Mouse (Mus musculus) ES-E14 (cell line): ENCODE measurements around the gene Wdr35. TPM values are rescaled to one million over a fixed set of nuclear protein-coding genes. Genes with fewer than 3 reads are reported as not detected.
"Not testable (repeated sequence)": the region's sequence is repeated elsewhere in the genome, so short reads cannot be mapped to it uniquely, and the experiment has no call there.

ENCODE experiments used
- DNase-seq: peaks from one replicate; pipeline ENCODE4 v3.0.0-alpha.2; 2013; ENCODE audit warnings: low read depth, low spot score
- H3K27ac ChIP-seq: 2 replicates; pipeline ENCODE4 v1.5.1; 2012; ENCODE audit warnings: low read depth, mild to moderate bottlenecking, low read length, moderate library complexity, mixed read lengths; ENCODE audit not compliant: poor library complexity, insufficient read depth, severe bottlenecking
- H3K36me3 ChIP-seq: 2 replicates; pipeline ENCODE4 v1.6.1; 2012; ENCODE audit warnings: mild to moderate bottlenecking, low read length, moderate library complexity, mixed read lengths; ENCODE audit not compliant: control insufficient read depth, poor library complexity, insufficient read depth, severe bottlenecking
- H3K4me1 ChIP-seq, 2 experiments: fragments of 150-350 bp in 1 of 2; sonication (generic) in 1 of 2; 2 replicates each; pipeline ENCODE4 v1.6.1; 2012; ENCODE audit warnings: low read length in 2 of 2, mild to moderate bottlenecking in 1 of 2, mixed read lengths in 1 of 2; ENCODE audit not compliant: control insufficient read depth in 2 of 2, insufficient read depth in 2 of 2, poor library complexity in 1 of 2
- H3K4me3 ChIP-seq, 2 experiments: fragments of 150-350 bp in 1 of 2; sonication (generic) in 1 of 2; 2 replicates each; pipeline ENCODE4 v1.5.1; 2012; ENCODE audit warnings: low read length in 2 of 2, low read depth in 1 of 2, mild to moderate bottlenecking in 1 of 2, mixed read lengths in 1 of 2; ENCODE audit not compliant: insufficient read depth in 1 of 2, poor library complexity in 1 of 2, severe bottlenecking in 1 of 2
- H3K9ac ChIP-seq: 2 replicates; pipeline ENCODE4 v1.6.1; 2012; ENCODE audit warnings: low read depth, mild to moderate bottlenecking, low read length, mixed read lengths; ENCODE audit not compliant: poor library complexity, insufficient read depth, severe bottlenecking
- H3K9me3 ChIP-seq: fragments of 150-350 bp; sonication (generic); 2 replicates; pipeline ENCODE4 v1.6.1; 2012; ENCODE audit warnings: low read depth, mild to moderate bottlenecking, low read length; ENCODE audit not compliant: control insufficient read depth, insufficient read depth
- CHD2 ChIP-seq: IDR thresholded peaks from 2 replicates; pipeline ENCODE4 v1.6.1; 2014; ENCODE audit warnings: mild to moderate bottlenecking, low read depth, low read length, inconsistent platforms
- HCFC1 ChIP-seq: IDR thresholded peaks from 2 replicates; pipeline ENCODE4 v1.6.1; 2012; ENCODE audit warnings: low read length, inconsistent platforms, borderline replicate concordance; ENCODE audit not compliant: insufficient read depth
- MAFK ChIP-seq: IDR thresholded peaks from 2 replicates; pipeline ENCODE4 v1.6.1; 2014; ENCODE audit warnings: mild to moderate bottlenecking, low read depth, low read length, inconsistent platforms; ENCODE audit not compliant: insufficient read depth
- ZC3H11A ChIP-seq: IDR thresholded peaks from 2 replicates; pipeline ENCODE4 v1.6.1; 2012; ENCODE audit warnings: low read depth, mild to moderate bottlenecking, inconsistent platforms, low read length, borderline replicate concordance
- ZNF384 ChIP-seq: IDR thresholded peaks from 2 replicates; pipeline ENCODE4 v1.6.1; 2012; ENCODE audit warnings: low read depth, low read length, inconsistent platforms
- in situ Hi-C, 2 experiments: fragments of 600-800 bp; cut with MboI; formaldehyde crosslinking; loops; one replicate each; pipeline ENCODE4 v1.15.1; 2025; ENCODE audit warnings: low sequenced_read_pairs in 2 of 2, inconsistent platforms in 1 of 2; ENCODE audit not compliant: unreplicated experiment in 2 of 2
- total RNA-seq: library from RNA; depleted of rRNA; stranded (reverse); fragments of 300-350 nt; gene quantifications from 2 replicates; pipeline ENCODE4 v1.2.3, GENCODE M21; 2012

Wdr35 gene
- total RNA-seq, 1 experiment = 22.3 TPM

- TF ChIP-seq HCFC1 = no peak
- TF ChIP-seq ZNF384 = no peak
- TF ChIP-seq MAFK = no peak
- no peak for TF ChIP-seq CHD2
Measured at GRCm38 (mm10) chr12:9023031-9023430, 49.3 kb downstream of the Wdr35 start.

GRCm38 (mm10) chr12:9024071-9024470 lies 50.4 kb downstream of the Wdr35 start:
- in situ Hi-C loops = loop anchor here in 1 of 2 experiments (25.0 kb wide), 1 partner anchor 262 kb away; the partner anchor contains the start of gene Sdc1
- no peak overlapping the region for H3K27ac ChIP-seq
- no peak overlapping the region for H3K9ac ChIP-seq
- H3K4me1 ChIP-seq = peaks cover 0 to 2% of the 10 kb centered on the region in 2 experiments; a peak in 1 of 4 replicates
- TF ChIP-seq HCFC1 (no peak), MAFK (no peak), ZNF384 (no peak), CHD2 (no peak), ZC3H11A (no peak)
- no peak overlapping the region for H3K4me3 ChIP-seq
- peaks cover 5% of the 10 kb centered on the region; the same call in 1 of the 2 replicates for H3K36me3 ChIP-seq
- DNase-seq = no peak
- no peaks in the 10 kb centered on the region for H3K9me3 ChIP-seq

More at GRCm38 (mm10) chr12:9023031-9023430, 49.3 kb downstream of the Wdr35 start:
- Histone ChIP-seq H3K27ac (no peak overlapping the region), H3K4me1 (peaks cover 0 to 2% of the 10 kb centered on the region in 2 experiments; a peak in 1 of 4 replicates), H3K9me3 (no peaks in the 10 kb centered on the region), H3K4me3 (no peak overlapping the region), H3K9ac (no peak overlapping the region), H3K36me3 (peaks cover 3% of the 10 kb centered on the region; the same call in 1 of the 2 replicates)
- no peak for DNase-seq
- in situ Hi-C loops = loop anchor here in 1 of 2 experiments (25.0 kb wide), 1 partner anchor 261 kb away; the partner anchor contains the start of gene Sdc1

GRCm38 (mm10) chr12:9024736-9025135 lies 51.0 kb downstream of the Wdr35 start:
- Histone ChIP-seq H3K36me3 (peaks cover 5% of the 10 kb centered on the region; the same call in 1 of the 2 replicates), H3K9ac (peak overlapping the region; percentile 32; the same call in 1 of the 2 replicates), H3K4me3 (no peak overlapping the region), H3K27ac (no peak overlapping the region), H3K4me1 (peaks cover 0 to 2% of the 10 kb centered on the region in 2 experiments; a peak in 2 of 4 replicates), H3K9me3 (no peaks in the 10 kb centered on the region)
- in situ Hi-C loops = loop anchor here in 1 of 2 experiments (25.0 kb wide), 1 partner anchor 262 kb away; the partner anchor contains the start of gene Sdc1
- TF ChIP-seq ZNF384 (no peak), CHD2 (no peak), HCFC1 (no peak), ZC3H11A (no peak), MAFK (no peak)
- DNase-seq = no peak

GRCm38 (mm10) chr12:9026843-9027242 lies 53.2 kb downstream of the Wdr35 start:
- Histone ChIP-seq H3K9me3 (no peaks in the 10 kb centered on the region), H3K36me3 (peaks cover 5% of the 10 kb centered on the region; the same call in 1 of the 2 replicates)
- no peak for DNase-seq

GRCm38 (mm10) chr12:9028816-9029215 lies 55.1 kb downstream of the Wdr35 start:
- H3K4me3 ChIP-seq, DNase-seq, H3K36me3 ChIP-seq, in situ Hi-C loops, H3K27ac ChIP-seq, H3K4me1 ChIP-seq, H3K9me3 ChIP-seq: not testable (repeated sequence)
- H3K9ac ChIP-seq = peak overlapping the region; percentile 15; the same call in 1 of the 2 replicates

More at GRCm38 (mm10) chr12:9026843-9027242, 53.2 kb downstream of the Wdr35 start:
- no peak overlapping the region for H3K9ac ChIP-seq
- no peaks in the 10 kb centered on the region; a peak in 1 of 4 replicates for H3K4me1 ChIP-seq
- no peak overlapping the region for H3K27ac ChIP-seq
- H3K4me3 ChIP-seq = no peak overlapping the region
- in situ Hi-C loops = no loop called here
- TF ChIP-seq CHD2 = no peak
